Mouse (Mus musculus) hindbrain, postnatal 0 days (tissue): Measurements from ENCODE around the gene Agap3. TPM values are rescaled to one million over a fixed set of nuclear protein-coding genes. Genes with fewer than 3 reads are reported as not detected.

Experiments
- ATAC-seq: fragments of 200-750 bp; cut with Nextera tagmentation; 2 replicates; pipeline ENCODE4 v1.8.0; 2017; ENCODE audit warnings: mild to moderate bottlenecking, moderate TSS enrichment, moderate library complexity
- DNase-seq: peaks from one replicate; pipeline ENCODE4 v3.0.0-alpha.2; 2015; ENCODE audit warnings: low spot score
- H3K27ac ChIP-seq: fragments of 300-500 bp; sonication (generic); 2 replicates; pipeline ENCODE4 v1.5.1; 2014; ENCODE audit warnings: mild to moderate bottlenecking
- H3K27me3 ChIP-seq: fragments of 300-500 bp; sonication (generic); 2 replicates; pipeline ENCODE4 v1.6.1; 2014; ENCODE audit warnings: low read length, mixed read lengths; ENCODE audit not compliant: insufficient read depth
- H3K36me3 ChIP-seq: fragments of 300-500 bp; sonication (generic); 2 replicates; pipeline ENCODE4 v1.6.1; 2014; ENCODE audit warnings: low read length, mixed read lengths; ENCODE audit not compliant: insufficient read depth
- H3K4me1 ChIP-seq: fragments of 300-500 bp; sonication (generic); 2 replicates; pipeline ENCODE4 v1.6.1; 2014; ENCODE audit warnings: antibody characterized with exemption, low read length, mixed read lengths; ENCODE audit not compliant: insufficient read depth
- H3K4me2 ChIP-seq: fragments of 300-500 bp; sonication (generic); 2 replicates; pipeline ENCODE4 v1.6.1; 2014; ENCODE audit warnings: low read depth, mild to moderate bottlenecking, low read length, moderate library complexity, mixed read lengths
- H3K4me3 ChIP-seq: fragments of 300-500 bp; sonication (generic); 2 replicates; pipeline ENCODE4 v1.5.1; 2014; ENCODE audit warnings: low read length
- H3K9ac ChIP-seq: fragments of 300-500 bp; sonication (generic); replicated peaks from 2 replicates; pipeline ENCODE4 v1.6.1; 2014; ENCODE audit warnings: mild to moderate bottlenecking, low read length, moderate library complexity, mixed read lengths
- H3K9me3 ChIP-seq: fragments of 300-500 bp; sonication (generic); 2 replicates; pipeline ENCODE4 v1.6.1; 2016; ENCODE audit warnings: low read length, mixed read lengths
- CTCF ChIP-seq: IDR thresholded peaks from 2 replicates; pipeline ENCODE4 v1.5.1; 2016; ENCODE audit warnings: antibody characterized with exemption, control low read depth, low read depth
- WGBS: fragments of 180-500 bp; shearing (Covaris S2); extraction: QIAGEN DNeasy Blood & Tissue Kit; methylation state at CpG from one replicate; pipeline ENCODE4 v1.1.7; 2014; 5-methylcytosine and 5-hydroxymethylcytosine counted together
- polyA plus RNA-seq: library from polyadenylated mRNA; unstranded; fragments of >200 nt; fragmentation: Nextera tagmentation; extraction: Ambion mirVana; gene quantifications from 2 replicates; pipeline ENCODE4 v1.2.1, GENCODE M21; 2015
- total RNA-seq: library from RNA; depleted of rRNA; stranded (reverse); fragments of >200 nt; gene quantifications from 2 replicates; pipeline ENCODE4 v1.2.3, GENCODE M21; 2014

The Agap3 gene
- total and polyA plus RNA-seq, 2 experiments from 2014 or later = 121 to 287 TPM

GRCm38 (mm10) chr5:24444746-24445427 lies 7.1 kb upstream of the Agap3 start, which contains the start of gene Fastk:
TSS of gene Fastk (minus strand) at chr5:24445287.
- Histone ChIP-seq H3K4me2 (peak within 1 kb of the TSS; percentile 95), H3K4me3 (peak within 1 kb of the TSS; percentile 71), H3K27ac (peak within 1 kb of the TSS; percentile 99), H3K9me3 (no peaks in the 10 kb centered on the region), H3K36me3 (peaks cover 19% of the 10 kb centered on the region), H3K27me3 (no peaks in the 10 kb centered on the region), H3K9ac (peak within 1 kb of the TSS; percentile 95), H3K4me1 (peaks cover 10% of the 10 kb centered on the region)
- WGBS = under 1% methylated on average over 60 of the region's 60 CpGs
- peak; percentile 86 for ATAC-seq
- peak; percentile 97 for DNase-seq
- no peak for TF ChIP-seq CTCF

- peak overlapping the region; percentile 95; the same call in 1 of the 2 replicates for H3K9ac ChIP-seq
- no peaks in the 10 kb centered on the region for H3K27me3 ChIP-seq
- TF ChIP-seq CTCF = peak; percentile 48
- H3K27ac ChIP-seq = peak overlapping the region; percentile 99
- DNase-seq (peak; percentile 31), ATAC-seq (peak; percentile 2; the same call in 1 of the 2 replicates)
- peak overlapping the region; percentile 95 for H3K4me2 ChIP-seq
- no peaks in the 10 kb centered on the region for H3K9me3 ChIP-seq
- WGBS = 55% methylated on average over 20 of the region's 20 CpGs
- peak overlapping the region; percentile 71 for H3K4me3 ChIP-seq
- H3K4me1 ChIP-seq = peaks cover 10% of the 10 kb centered on the region
- peaks cover 13% of the 10 kb centered on the region for H3K36me3 ChIP-seq
Observed at GRCm38 (mm10) chr5:24445428-24446080, 6.4 kb upstream of the Agap3 start.

GRCm38 (mm10) chr5:24446630-24447029 lies 5.3 kb upstream of the Agap3 start:
- Histone ChIP-seq H3K27ac (no peak overlapping the region), H3K4me3 (no peak overlapping the region), H3K4me2 (peak overlapping the region; percentile 80; the same call in 1 of the 2 replicates), H3K9me3 (no peaks in the 10 kb centered on the region), H3K4me1 (peaks cover 13% of the 10 kb centered on the region), H3K36me3 (peaks cover 7% of the 10 kb centered on the region; the same call in 1 of the 2 replicates), H3K9ac (no peak overlapping the region), H3K27me3 (no peaks in the 10 kb centered on the region)
- 92% methylated on average over 7 of the region's 7 CpGs for WGBS
- DNase-seq = no peak
- no peak for TF ChIP-seq CTCF
- ATAC-seq = no peak

- Histone ChIP-seq H3K4me1 (peaks cover 13% of the 10 kb centered on the region), H3K27ac (peak within 1 kb of the TSS; percentile 71; the same call in 1 of the 2 replicates), H3K4me2 (peak within 1 kb of the TSS; percentile 80), H3K36me3 (peaks cover under 1% of the 10 kb centered on the region; the same call in 1 of the 2 replicates), H3K9me3 (no peaks in the 10 kb centered on the region), H3K27me3 (no peaks in the 10 kb centered on the region), H3K9ac (peak within 1 kb of the TSS; percentile 59), H3K4me3 (peak within 1 kb of the TSS; percentile 65)
- 2% methylated on average over 34 of the region's 34 CpGs for WGBS
- no peak for TF ChIP-seq CTCF
- ATAC-seq (peak; percentile 67), DNase-seq (peak; percentile 85)
Observed at GRCm38 (mm10) chr5:24447624-24448298, 4.2 kb upstream of the Agap3 start, which contains the start of gene Tmub1. TSS of gene Tmub1 (minus strand) at chr5:24447854.

- TF ChIP-seq CTCF = no peak
- Histone ChIP-seq H3K9ac (peak overlapping the region; percentile 92), H3K36me3 (no peaks in the 10 kb centered on the region), H3K4me2 (peak overlapping the region; percentile 98), H3K27me3 (no peaks in the 10 kb centered on the region), H3K9me3 (no peaks in the 10 kb centered on the region), H3K27ac (peak overlapping the region; percentile 90), H3K4me3 (peak overlapping the region; percentile 87), H3K4me1 (peaks cover 37% of the 10 kb centered on the region)
- ATAC-seq (peak; percentile 78), DNase-seq (peak; percentile 94)
- WGBS = 2% methylated on average over 30 of the region's 66 CpGs
Observed at GRCm38 (mm10) chr5:24451264-24452029, 530 bp upstream of the Agap3 start.
